In the genomic region with DNA sequence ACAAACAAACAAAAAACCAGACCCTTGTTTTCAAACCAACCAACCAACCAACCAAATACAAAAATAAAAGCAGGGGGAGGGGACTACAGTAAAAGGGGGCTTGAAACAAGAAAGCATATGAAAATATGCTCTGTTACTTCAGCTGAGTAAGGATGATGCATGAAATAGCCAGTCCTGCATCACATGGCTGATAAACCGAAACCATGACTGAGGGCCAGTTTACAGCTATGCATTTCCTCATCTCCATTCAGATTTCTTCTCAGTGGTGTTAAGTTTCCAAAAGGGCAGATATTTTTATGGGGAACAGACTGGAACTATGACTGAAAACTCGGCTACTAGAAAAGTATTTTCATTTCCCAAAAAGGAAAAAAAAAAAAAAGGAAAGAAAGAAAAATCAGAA, we compare ENCODE assay signal across 44 mouse cellular contexts. TPM values are rescaled to one million over a fixed set of nuclear protein-coding genes. Genes with fewer than 3 reads are reported as not detected.
"Had no signal": no experiment of that assay in that cellular context is flagged by ENCODE, and none has a peak within 500 bp of the region (broad histone marks: within the 10 kb centered on the region; RNA-seq: fewer than 3 reads in every experiment).

No protein-coding gene starts in this region.

- H3K27ac ChIP-seq: heart, embryonic 10.5 days; heart, embryonic 13.5 days; heart, embryonic 15.5 days; hindbrain, embryonic 10.5 days; hindbrain, embryonic 12.5 days; hindbrain, embryonic 13.5 days; hindbrain, embryonic 14.5 days; hindbrain, embryonic 15.5 days; hindbrain, postnatal 0 days; intestine, embryonic 15.5 days; kidney, embryonic 15.5 days; kidney, postnatal 0 days; layer of hippocampus, adult 2 months; left cerebral cortex, adult 2 months had no signal

- H3K4me2 ChIP-seq: heart, embryonic 11.5 days; heart, embryonic 12.5 days; heart, embryonic 13.5 days; heart, embryonic 15.5 days; hindbrain, embryonic 12.5 days; hindbrain, embryonic 13.5 days; hindbrain, embryonic 14.5 days; hindbrain, embryonic 15.5 days; intestine, embryonic 15.5 days; kidney, embryonic 15.5 days had no signal

- H3K27me3 ChIP-seq: heart, embryonic 12.5 days; heart, embryonic 13.5 days; heart, embryonic 15.5 days; hindbrain, embryonic 12.5 days; hindbrain, embryonic 15.5 days; intestine, embryonic 15.5 days; kidney, embryonic 15.5 days had no signal

- H3K4me3 ChIP-seq: heart, embryonic 10.5 days; heart, embryonic 12.5 days; heart, embryonic 13.5 days; heart, embryonic 15.5 days; hindbrain, embryonic 10.5 days; hindbrain, embryonic 12.5 days; hindbrain, embryonic 13.5 days; hindbrain, embryonic 15.5 days; intestine, embryonic 15.5 days; kidney, embryonic 15.5 days; layer of hippocampus, adult 2 months; left cerebral cortex, adult 2 months had no signal

- H3K9ac ChIP-seq: heart, embryonic 12.5 days; heart, embryonic 13.5 days; heart, embryonic 15.5 days; hindbrain, embryonic 12.5 days; hindbrain, embryonic 13.5 days; hindbrain, embryonic 14.5 days; hindbrain, embryonic 15.5 days; intestine, embryonic 15.5 days; kidney, embryonic 15.5 days had no signal

- H3K9me3 ChIP-seq: heart, embryonic 10.5 days; heart, embryonic 12.5 days; heart, embryonic 13.5 days; heart, embryonic 15.5 days; hindbrain, embryonic 10.5 days; hindbrain, embryonic 12.5 days; hindbrain, embryonic 13.5 days; hindbrain, embryonic 15.5 days; intestine, embryonic 15.5 days; kidney, embryonic 15.5 days had no signal

- DNase-seq: heart, postnatal 10 days; heart, postnatal 14 days; heart, postnatal 4 days; kidney, adult 11 months; kidney, adult 18-20 months; kidney, adult 2 months; kidney, adult 8-10 months; kidney, adult 9 months; kidney, postnatal 10 days; kidney, postnatal 14 days; kidney, postnatal 25 days; kidney, postnatal 36 days; kidney, postnatal 4 days; layer of hippocampus, adult 9-11 months; layer of hippocampus, postnatal 36 days had no signal

- H3K4me1 ChIP-seq: heart, embryonic 10.5 days; heart, embryonic 12.5 days; heart, embryonic 13.5 days; heart, embryonic 15.5 days; hindbrain, embryonic 12.5 days; hindbrain, embryonic 13.5 days; hindbrain, embryonic 15.5 days; intestine, embryonic 15.5 days; kidney, embryonic 15.5 days had no signal

- H3K36me3 ChIP-seq: hindbrain, embryonic 10.5 days; hindbrain, embryonic 12.5 days; intestine, embryonic 15.5 days had no signal

- ATAC-seq: hindbrain, embryonic 16.5 days; hindbrain, postnatal 0 days; inflammation-experienced regulatory T-cells, adult 6 months; intestine, embryonic 15.5 days; intestine, embryonic 16.5 days; intestine, postnatal 0 days had no signal

RNA-seq across cellular contexts. Expression of a gene that starts 39.8 kb away (rescaled TPM):
- total RNA-seq: hematopoietic stem cell, adult 5-6 weeks; hindbrain, postnatal 0 days; layer of hippocampus, adult 18-20 months; layer of hippocampus, adult 2 months; layer of hippocampus, adult 8-10 months; layer of hippocampus, postnatal 10 days; layer of hippocampus, postnatal 14 days; layer of hippocampus, postnatal 25 days; layer of hippocampus, postnatal 36 days; left cerebral cortex, adult 18-20 months; left cerebral cortex, adult 2 months had no signal
- polyA plus RNA-seq: kidney, adult 2 months; kidney, embryonic 16.5 days; kidney, postnatal 0 days; large intestine, adult 2 months had no signal
